Mouse (Mus musculus): ENCODE data around the gene Atp6v0e2.

Atp6v0e2 gene

GRCm38 (mm10) chr6:48539860-48540259 is 2.4 kb downstream of the Atp6v0e2 start:
- in situ Hi-C loops (cut with MboI): no loop called here

GRCm38 (mm10) chr6:48540721-48541120 is 3.3 kb downstream of the Atp6v0e2 start:
- in situ Hi-C loops (cut with MboI): no loop called here

- in situ Hi-C loops (cut with MboI): no loop called here
These were observed 4.4 kb downstream of the Atp6v0e2 start for GRCm38 (mm10) chr6:48541560-48542450.

GRCm38 (mm10) chr6:48542631-48543030 is 5.2 kb downstream of the Atp6v0e2 start:
- in situ Hi-C loops (cut with MboI): no loop called here

GRCm38 (mm10) chr6:48545251-48545650 is 7.8 kb downstream of the Atp6v0e2 start:
- in situ Hi-C loops (cut with MboI): no loop called here

- in situ Hi-C loops (cut with MboI): no loop called here
These were observed 8.9 kb downstream of the Atp6v0e2 start for GRCm38 (mm10) chr6:48546271-48546670.

- in situ Hi-C loops (cut with MboI): no loop called here
These were observed 9.4 kb downstream of the Atp6v0e2 start for GRCm38 (mm10) chr6:48546858-48547257.

GRCm38 (mm10) chr6:48548314-48548713 is 10.9 kb downstream of the Atp6v0e2 start:
- in situ Hi-C loops (cut with MboI): no loop called here

- in situ Hi-C loops (cut with MboI): no loop called here
These were observed 15.5 kb downstream of the Atp6v0e2 start for GRCm38 (mm10) chr6:48552918-48553317.

- in situ Hi-C loops (cut with MboI): no loop called here
These were observed 16.4 kb downstream of the Atp6v0e2 start for GRCm38 (mm10) chr6:48553819-48554218.

- in situ Hi-C loops (cut with MboI): no loop called here
These were observed 17.1 kb downstream of the Atp6v0e2 start, which contains the start of gene Lrrc61 for GRCm38 (mm10) chr6:48554280-48555103. Gene Lrrc61 (plus strand): TSS chr6:48554796.

- in situ Hi-C loops (cut with MboI): no loop called here
These were observed 17.9 kb downstream of the Atp6v0e2 start for GRCm38 (mm10) chr6:48555104-48555890.

GRCm38 (mm10) chr6:48555956-48556355 is 18.5 kb downstream of the Atp6v0e2 start:
- in situ Hi-C loops (cut with MboI): no loop called here

GRCm38 (mm10) chr6:48565693-48566310 is 28.4 kb downstream of the Atp6v0e2 start:
- in situ Hi-C loops (cut with MboI): no loop called here

- in situ Hi-C loops (cut with MboI): no loop called here
These were observed 28.9 kb downstream of the Atp6v0e2 start for GRCm38 (mm10) chr6:48566312-48566711.

- in situ Hi-C loops (cut with MboI): no loop called here
These were observed 30.9 kb downstream of the Atp6v0e2 start for GRCm38 (mm10) chr6:48568036-48568984.

- in situ Hi-C loops (cut with MboI): no loop called here
These were observed 31.8 kb downstream of the Atp6v0e2 start for GRCm38 (mm10) chr6:48569065-48569807.

- in situ Hi-C loops (cut with MboI): no loop called here
These were observed 34.6 kb downstream of the Atp6v0e2 start for GRCm38 (mm10) chr6:48572014-48572413.

GRCm38 (mm10) chr6:48572572-48573061 is 35.2 kb downstream of the Atp6v0e2 start, which contains the start of gene Rarres2:
Gene Rarres2 (minus strand): TSS chr6:48572789.
- in situ Hi-C loops (cut with MboI): no loop called here
